Mouse (Mus musculus): ENCODE measurements at regions not wholly inside any gene's neighbourhood (a gene's known extent, or its start where the extent isn't known, plus 50 kb on each side); places are given as distances from the start of the nearest gene placed in this dataset.

DNA sequence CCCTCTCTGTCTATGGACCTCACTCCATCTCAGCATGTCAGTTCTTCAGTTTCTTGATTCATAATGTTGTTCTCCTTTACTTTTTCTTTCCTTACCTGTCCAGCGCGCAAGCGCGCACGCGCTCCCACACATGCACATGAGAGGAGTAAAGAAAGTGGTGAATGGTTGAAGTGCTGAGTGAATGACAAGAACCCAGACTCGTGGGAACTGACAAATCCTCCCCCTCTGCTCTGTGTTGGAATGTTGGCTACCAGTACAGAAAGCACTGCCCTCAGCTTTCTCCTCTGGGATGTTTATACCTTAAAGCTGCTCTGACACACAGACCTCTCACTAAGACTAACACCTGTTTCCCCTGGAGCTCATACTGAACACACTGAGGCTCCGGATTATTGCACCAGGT lies 302.2 kb upstream of the Nrp1 start:
- TF ChIP-seq CTCF (IDR thresholded peaks at IDR 0.05; ENCODE audit: extremely low read depth, insufficient read depth, low read length), result no peak
- TF ChIP-seq POLR2A (IDR thresholded peaks at IDR 0.05; ENCODE audit: extremely low read depth, insufficient read depth, low read length), result no peak

All from cortical plate, adult 2 months (tissue).